Mouse (Mus musculus) heart, adult 2 months (tissue): ENCODE results near the gene Ccdc9b.

Source experiments
- CTCF ChIP-seq: fragments of 200-600 bp; IDR thresholded peaks from 2 replicates; pipeline ENCODE4 v1.8.1; 2022; ENCODE audit warnings: antibody characterized with exemption, mild to moderate bottlenecking, moderate library complexity
- EP300 ChIP-seq: fragments of 200-500 bp; IDR thresholded peaks from 2 replicates; pipeline ENCODE4 v1.6.1; 2011; ENCODE audit warnings: low read depth, low read length, control low read depth; ENCODE audit not compliant: insufficient read depth
- POLR2A ChIP-seq: fragments of 200-500 bp; IDR thresholded peaks from 2 replicates; pipeline ENCODE4 v1.6.1; 2011; ENCODE audit warnings: mild to moderate bottlenecking, low read depth, low read length, control low read depth; ENCODE audit not compliant: insufficient read depth

DNA sequence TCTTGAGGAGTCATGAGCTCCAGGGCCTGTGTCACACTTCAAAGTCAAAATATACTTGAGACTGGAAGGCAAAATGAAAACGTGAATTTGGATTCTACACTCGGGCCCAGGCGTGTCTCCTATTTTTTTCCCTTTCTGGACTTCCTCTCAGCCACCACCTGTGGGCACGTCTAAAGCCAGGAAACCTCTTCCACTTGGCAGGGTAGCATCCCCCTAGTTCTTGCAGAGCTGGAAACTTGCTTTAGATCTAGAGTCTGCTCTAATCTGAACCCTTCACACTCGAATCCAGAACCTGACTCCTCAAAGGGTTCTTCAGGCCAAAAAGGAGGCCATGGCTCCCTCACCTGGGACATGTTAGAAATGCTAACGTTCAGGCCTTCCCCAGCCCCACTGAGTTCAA lies 7.1 kb downstream of the Ccdc9b start:
- no peak for TF ChIP-seq CTCF
- no peak for TF ChIP-seq POLR2A
- no peak for TF ChIP-seq EP300
